Mouse (Mus musculus) kidney, postnatal 4 days (tissue): ENCODE measurements around the gene Sun1.

ENCODE experiments used
- DNase-seq, 2 experiments: peaks; one replicate each; pipeline ENCODE4 v3.0.0; 2021; ENCODE audit warnings: mixed read lengths in 2 of 2

The Sun1 gene

GRCm38 (mm10) chr5:139208871-139209684 lies 8.6 kb downstream of the Sun1 start:
- DNase-seq: peak; percentile 20 to 40

DNA sequence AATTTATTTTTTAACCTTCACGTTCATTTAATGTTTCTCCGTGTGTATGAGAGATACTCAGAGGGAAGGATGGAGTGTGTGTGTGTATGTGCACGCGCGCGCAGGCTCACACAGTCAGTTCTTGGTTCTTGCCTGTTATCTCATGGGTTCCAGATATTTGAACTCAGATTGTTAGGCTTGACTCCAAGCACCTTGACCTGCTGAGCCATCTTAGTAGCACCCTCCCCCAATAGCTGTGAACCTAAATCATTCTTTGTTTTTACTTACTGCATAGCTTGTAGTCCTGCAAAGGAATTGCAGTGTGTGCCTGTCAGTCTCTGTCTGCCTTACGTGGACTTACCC lies 9.2 kb downstream of the Sun1 start:
- DNase-seq: no peak

DNA sequence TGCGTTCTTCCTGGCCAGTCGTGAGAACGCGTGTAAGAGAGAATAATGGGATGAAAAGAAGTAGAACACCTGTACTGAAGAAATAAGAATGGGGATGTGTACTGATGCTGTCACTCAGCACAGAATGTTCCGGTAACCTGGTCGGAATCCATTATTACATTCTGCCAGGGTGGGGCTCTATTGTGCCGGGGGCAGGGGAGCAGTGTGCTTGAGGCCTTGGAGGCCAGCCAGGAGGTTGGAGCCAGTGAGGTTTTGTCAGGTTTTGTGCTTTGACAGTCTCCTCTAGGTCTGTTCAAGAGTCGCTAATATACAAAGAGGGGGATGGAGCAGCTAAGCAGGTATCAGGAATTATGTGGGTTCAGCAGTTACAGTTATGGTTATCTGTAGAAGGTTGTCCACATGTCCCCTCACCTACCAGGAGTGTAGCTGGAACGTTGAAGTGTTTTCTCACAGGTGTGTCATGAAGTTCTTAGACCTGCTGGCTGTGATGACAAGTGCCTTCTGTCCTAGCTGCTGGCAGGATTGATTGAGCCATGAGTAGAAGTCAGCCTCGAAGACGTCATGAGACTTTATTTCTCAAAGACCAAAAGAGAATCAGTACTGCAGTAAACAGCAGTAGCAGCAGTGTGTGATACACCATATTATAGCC lies 11.4 kb downstream of the Sun1 start:
- no peak for DNase-seq

DNA sequence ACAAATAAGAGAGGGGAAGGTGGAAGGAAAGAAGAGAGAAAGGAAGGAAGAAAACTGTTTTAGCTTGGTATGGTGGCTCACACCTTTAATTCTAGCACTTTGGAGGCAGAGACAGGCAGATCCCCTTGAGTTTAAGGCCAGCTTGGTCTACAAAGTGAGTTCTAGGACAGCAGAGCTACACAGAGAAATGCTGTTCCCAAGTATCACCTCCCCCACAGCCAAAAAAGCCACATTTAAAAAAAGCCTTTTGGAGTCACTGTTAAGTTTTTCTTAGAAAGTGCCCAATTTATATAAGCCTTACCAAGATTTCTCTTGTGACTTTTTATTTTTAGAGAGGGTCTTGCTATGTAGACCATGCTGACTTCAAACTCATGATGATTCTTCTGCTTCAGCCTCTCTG lies 13.9 kb downstream of the Sun1 start:
- DNase-seq: no peak

DNA sequence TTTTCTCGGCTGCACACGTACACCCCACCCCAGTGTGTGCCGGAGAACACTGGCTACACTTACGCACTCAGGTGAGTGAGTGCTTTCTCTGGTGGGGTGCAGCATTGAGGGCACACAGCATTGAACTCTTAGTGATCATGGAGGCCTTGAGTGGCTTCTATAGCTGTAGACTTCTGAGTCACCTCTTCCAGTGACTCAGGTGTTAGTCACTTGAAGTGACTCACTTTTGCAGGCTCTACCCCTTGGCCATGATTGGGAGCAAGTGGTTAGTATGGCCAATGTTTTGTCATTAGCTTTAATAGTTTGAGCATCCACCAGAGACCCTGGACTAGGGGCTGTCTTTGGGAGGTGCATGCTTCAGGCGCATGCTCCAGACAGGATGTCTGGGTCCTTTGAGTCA lies 14.7 kb downstream of the Sun1 start:
- no peak for DNase-seq

DNA sequence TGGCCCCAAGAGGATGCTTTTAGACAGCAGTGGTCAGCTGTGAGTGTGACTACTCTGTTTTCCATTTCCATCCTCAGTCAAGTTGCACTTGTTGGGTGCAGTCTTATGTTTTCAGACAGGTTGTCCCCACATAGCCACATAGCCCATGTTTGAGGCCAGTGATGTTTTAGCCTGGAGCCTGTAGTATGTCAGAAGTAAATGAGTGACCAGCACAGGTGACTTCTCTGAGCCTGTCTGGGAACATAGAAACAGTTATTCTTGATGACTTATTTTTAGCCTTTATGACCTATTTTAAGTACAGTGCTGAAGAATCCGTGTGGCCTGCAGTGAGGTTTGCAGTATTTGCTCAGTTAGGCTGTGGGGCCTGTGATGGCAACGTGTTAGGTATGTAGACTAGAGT lies 15.7 kb downstream of the Sun1 start:
- DNase-seq: no peak

GRCm38 (mm10) chr5:139216774-139217173 lies 16.3 kb downstream of the Sun1 start:
- DNase-seq: no peak

GRCm38 (mm10) chr5:139220006-139220515 lies 19.6 kb downstream of the Sun1 start:
- DNase-seq: no peak

- no peak for DNase-seq
These were observed 20.2 kb downstream of the Sun1 start for GRCm38 (mm10) chr5:139220610-139221009.

- DNase-seq: no peak
These were observed 22.9 kb downstream of the Sun1 start for GRCm38 (mm10) chr5:139223331-139223730.

DNA sequence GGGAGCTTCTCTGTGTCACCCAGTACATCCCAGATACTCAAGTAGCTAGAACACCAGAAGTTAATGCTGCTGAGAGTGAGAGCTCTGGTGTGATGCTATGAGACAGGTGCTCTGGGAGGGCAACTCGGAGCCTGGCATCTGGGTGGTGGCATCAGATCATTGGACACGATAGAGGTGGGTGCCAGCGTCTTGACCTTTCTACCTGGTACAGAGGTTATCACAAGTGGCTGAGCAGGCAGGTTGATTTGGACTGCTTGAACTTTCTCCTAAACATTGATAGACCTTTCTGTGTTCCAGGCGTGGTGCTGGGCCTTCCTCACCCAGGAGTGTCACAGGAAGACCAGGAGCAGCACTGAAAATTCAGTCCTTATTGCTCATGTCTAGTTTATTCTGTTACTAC lies 26.8 kb downstream of the Sun1 start:
- no peak for DNase-seq

DNA sequence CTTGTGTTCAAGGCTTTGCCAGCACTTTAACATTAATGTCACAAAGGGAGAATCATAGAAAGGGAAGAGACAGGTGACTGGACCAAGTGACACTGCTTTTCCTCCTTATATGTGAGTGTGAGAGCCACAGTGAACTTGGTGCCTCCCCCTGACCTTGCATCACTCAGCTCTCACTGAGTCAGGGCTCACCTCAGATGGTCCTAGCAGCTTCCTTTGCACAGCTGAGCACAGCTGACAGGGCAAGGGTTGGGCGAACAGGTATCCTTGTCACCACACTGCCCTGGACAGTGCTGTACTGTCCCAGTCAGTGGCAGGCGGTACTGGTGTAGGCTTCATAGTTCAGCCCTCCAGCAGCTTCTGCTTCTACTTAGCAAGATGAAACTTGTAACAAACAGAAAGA lies 27.2 kb downstream of the Sun1 start:
- DNase-seq: no peak

DNA sequence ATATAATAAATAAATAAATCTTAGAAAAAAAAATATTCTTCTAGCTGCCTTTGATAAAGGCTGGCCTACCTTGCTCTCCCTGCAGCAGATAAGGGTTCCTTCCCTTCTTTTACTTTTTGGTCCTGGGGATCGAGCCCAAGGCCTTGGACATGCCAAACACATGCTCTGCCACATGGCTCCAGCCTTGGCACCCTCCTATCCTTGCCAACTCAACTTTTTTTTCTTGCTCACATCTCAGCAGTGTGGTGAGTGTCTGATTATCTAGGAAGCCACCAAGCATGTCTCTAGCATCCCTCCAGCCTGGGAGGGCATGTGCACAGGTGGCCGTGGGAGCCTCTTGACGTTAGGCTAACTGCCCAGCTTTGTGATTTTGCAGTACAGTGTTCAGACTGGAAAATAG lies 27.9 kb downstream of the Sun1 start:
- DNase-seq: no peak

DNA sequence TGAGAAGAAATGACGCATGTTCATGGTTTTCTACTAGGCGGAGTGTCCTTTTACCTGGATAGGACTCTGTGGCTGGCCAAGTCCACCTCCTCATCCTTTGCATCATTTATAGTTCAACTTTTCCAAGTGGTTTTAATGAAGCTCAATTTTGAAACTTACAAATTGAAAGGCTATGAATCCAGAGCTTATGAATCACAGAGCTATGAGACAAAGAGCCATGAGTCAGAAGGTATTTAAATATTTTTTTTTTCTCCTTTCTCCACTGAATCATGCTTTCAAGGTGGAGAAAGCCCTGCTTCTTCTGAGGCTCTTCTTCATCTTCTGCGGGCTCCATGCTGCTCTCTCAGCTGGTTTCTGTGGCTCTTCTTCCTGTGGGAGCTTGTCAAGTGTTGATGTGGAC lies 29.3 kb downstream of the Sun1 start:
- DNase-seq: no peak

DNA sequence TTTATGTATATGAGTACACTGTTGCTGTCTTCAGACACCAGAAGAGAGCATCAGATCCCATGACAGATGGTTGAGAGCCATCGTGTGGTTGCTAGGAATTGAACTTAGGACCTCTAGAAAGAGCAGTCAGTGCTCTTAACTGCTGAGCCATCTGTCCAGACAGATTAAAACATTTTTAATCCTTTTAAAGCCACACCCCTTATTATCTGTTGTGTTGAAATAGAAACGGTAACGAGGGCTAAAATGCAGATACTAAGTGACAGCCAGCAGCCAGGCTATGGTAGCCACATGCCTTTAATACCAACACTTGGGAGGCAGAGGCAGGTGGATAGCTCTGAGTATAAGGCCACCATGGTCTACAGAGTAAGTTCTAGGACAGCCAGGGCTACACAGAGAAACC lies 31.6 kb downstream of the Sun1 start:
- no peak for DNase-seq

DNA sequence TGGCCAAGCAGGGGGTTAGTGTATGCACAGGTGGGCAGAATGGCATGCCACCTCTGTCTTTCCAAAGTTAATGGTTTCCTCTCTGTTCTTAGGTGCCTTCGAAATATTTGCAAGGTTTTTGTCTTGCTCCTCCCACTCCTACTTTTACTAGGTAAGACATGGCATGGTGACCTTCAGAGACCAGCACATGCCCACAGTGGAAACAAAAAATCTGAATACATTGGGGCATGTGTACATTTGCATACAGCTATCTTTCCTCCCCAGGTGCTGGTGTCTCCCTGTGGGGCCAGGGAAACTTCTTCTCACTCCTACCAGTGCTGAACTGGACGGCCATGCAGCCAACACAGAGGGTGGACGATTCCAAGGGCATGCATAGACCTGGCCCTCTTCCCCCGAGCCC lies 34.0 kb downstream of the Sun1 start:
- DNase-seq: no peak

- DNase-seq: no peak
These were observed 37.0 kb downstream of the Sun1 start for GRCm38 (mm10) chr5:139237436-139237835.

DNA sequence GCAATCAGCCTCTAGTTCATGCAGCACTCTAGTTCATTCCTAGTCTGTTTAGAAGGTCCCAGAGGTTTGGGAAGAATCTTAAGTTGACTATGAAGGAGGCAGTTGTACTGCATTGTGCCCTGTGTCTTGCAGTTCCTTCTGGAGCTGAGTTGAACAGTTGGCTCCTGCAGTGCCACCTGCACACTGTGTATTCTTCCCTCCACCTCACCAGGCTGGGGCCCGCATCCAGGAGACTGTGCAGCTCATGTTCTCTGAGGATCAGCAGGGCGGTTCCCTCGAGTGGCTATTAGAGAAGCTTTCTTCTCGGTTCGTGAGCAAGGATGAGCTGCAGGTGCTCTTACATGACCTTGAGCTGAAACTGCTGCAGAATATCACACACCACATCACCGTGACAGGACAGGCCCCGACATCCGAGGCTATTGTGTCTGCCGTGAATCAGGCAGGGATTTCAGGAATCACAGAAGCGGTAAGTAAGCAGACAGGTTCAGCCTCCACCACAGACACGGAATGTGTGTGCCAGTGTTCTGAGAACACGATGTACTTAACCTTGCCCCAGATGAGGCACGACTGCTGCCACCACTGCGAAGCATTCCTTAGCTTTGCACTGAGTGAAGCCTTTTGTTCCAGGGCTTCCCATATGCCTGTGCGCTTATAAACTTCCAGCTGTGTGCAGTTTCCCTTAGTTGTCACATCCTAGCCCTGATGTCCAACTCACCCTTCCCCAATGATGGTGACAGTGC lies 40.8 kb downstream of the Sun1 start:
- no peak for DNase-seq

GRCm38 (mm10) chr5:139243384-139243783 lies 42.9 kb downstream of the Sun1 start:
- no peak for DNase-seq

DNA sequence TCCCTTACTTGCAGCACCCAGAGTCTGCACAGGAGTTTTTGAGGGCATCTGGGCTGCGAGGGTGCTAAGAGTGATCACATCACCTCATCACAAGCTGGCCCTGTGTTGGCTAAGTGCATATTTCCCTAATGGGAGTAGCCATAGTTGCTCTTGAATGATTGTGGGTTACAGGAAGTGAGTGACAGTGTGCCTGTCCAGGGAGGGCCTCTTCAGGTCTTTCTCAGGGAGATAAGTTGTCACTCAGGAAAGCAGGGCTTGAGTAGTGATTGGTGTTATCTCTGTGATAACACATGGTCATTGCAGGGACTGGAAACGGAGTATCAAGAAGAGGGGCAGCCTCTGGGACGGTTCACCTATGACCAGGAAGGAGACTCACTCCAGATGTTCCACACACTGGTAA lies 47.3 kb downstream of the Sun1 start:
- no peak for DNase-seq

DNA sequence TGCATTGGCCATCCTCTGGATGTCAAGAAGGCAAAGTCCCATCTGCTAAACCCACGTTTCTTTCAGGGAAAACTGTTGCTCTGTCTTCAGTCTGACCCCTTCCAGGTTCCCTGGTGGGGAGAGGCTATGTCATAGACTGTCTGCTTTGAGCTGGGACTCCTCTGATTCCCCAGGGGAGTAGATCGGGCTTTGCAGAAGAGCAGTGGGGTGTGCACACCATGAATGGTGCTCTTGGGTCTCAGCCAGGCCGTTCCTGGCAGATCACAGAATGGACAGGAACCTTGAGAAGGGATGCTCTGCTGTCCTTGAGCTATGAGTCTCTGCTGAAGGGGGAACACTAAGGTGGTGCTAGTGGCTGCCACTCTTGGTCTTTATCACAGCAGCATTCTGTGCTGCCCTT lies 48.4 kb downstream of the Sun1 start:
- DNase-seq: no peak

- no peak for DNase-seq
These were observed 50.8 kb downstream of the Sun1 start for GRCm38 (mm10) chr5:139251279-139251678.

GRCm38 (mm10) chr5:139251736-139252080 lies 51.3 kb downstream of the Sun1 start:
- DNase-seq: no peak
